Mouse (Mus musculus): ENCODE measurements at regions not wholly inside any gene's neighbourhood (a gene's known extent, or its start where the extent isn't known, plus 50 kb on each side); places are given as distances from the start of the nearest gene placed in this dataset.

DNA sequence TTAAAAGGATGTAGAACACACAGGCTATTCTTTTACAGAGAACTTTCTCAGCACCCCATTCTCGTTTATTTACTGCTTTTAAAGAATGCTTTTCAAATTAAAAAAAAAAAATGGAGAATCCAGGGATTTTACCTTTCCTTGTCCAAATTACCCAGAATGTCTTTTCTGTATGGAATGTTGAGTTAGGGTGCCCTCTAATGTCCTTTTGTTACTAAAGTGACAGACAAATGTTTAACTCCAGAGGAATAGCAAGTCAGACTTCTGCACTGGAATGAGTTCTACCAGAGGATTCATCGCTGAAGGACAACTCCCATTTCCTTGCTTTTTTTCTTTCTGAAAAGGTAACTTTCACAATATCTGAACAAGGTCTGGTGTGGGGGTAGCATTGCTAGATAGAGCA, 540.9 kb upstream of the Cylc2 start:
- peak; percentile 70 for ATAC-seq (ENCODE audit: low TSS enrichment)

GRCm38 (mm10) chr4:50686019-50686418, 530.5 kb upstream of the Cylc2 start:
- no peak for ATAC-seq (ENCODE audit: low TSS enrichment)
